ENCODE assay signal across 18 mouse cellular contexts in genomic region chr2:22764774-22765387, GRCm38 (mm10). TPM values are rescaled to one million over a fixed set of nuclear protein-coding genes. Genes with fewer than 3 reads are reported as not detected.
DNase-seq lines count a peak whose midpoint lies in the region; ATAC-seq lines count a peak whose summit lies in the region.
"Had no signal": no experiment of that assay in that cellular context is flagged by ENCODE, and none has a peak within 500 bp of the region (broad histone marks: within the 10 kb centered on the region; RNA-seq: fewer than 3 reads in every experiment).

No protein-coding gene starts in this region.

- peak; percentile 58; the same call in 1 of the 2 replicates for ATAC-seq in midbrain, embryonic 15.5 days (replicated peaks)
- no peak for ATAC-seq in midbrain, embryonic 13.5 days
- ATAC-seq in megakaryocyte-erythroid progenitor cell, adult 5-6 weeks (replicated peaks; ENCODE audit: low FRiP score, low TSS enrichment, poor library complexity, severe bottlenecking), result peak; percentile 60; the same call in 1 of the 2 replicates

- H3K4me2 ChIP-seq in midbrain, embryonic 15.5 days, result no peak overlapping the region
- no peak overlapping the region for H3K4me2 ChIP-seq in midbrain, embryonic 13.5 days (replicated peaks)
- H3K4me2 ChIP-seq: embryonic facial prominence, embryonic 15.5 days; heart, embryonic 11.5 days; midbrain, embryonic 12.5 days had no signal

- H3K27ac ChIP-seq in midbrain, embryonic 15.5 days, result no peak overlapping the region
- no peak overlapping the region for H3K27ac ChIP-seq in midbrain, embryonic 13.5 days
- H3K27ac ChIP-seq: embryonic facial prominence, embryonic 15.5 days; forebrain, embryonic 10.5 days; midbrain, embryonic 12.5 days had no signal

- H3K36me3 ChIP-seq in midbrain, embryonic 15.5 days (replicated peaks), result no peaks in the 10 kb centered on the region
- no peaks in the 10 kb centered on the region for H3K36me3 ChIP-seq in midbrain, embryonic 13.5 days
- H3K36me3 ChIP-seq: embryonic facial prominence, embryonic 15.5 days; forebrain, embryonic 10.5 days; midbrain, embryonic 12.5 days had no signal

- 57% methylated on average over 5 of the region's 5 CpGs for WGBS in midbrain, embryonic 15.5 days
- WGBS in midbrain, embryonic 13.5 days, result 75% methylated on average over 5 of the region's 5 CpGs

- no peak overlapping the region for H3K9ac ChIP-seq in midbrain, embryonic 15.5 days
- no peak overlapping the region for H3K9ac ChIP-seq in midbrain, embryonic 13.5 days (replicated peaks)
- H3K9ac ChIP-seq: embryonic facial prominence, embryonic 15.5 days; midbrain, embryonic 12.5 days had no signal

- H3K4me3 ChIP-seq in midbrain, embryonic 15.5 days, result no peak overlapping the region
- no peak overlapping the region for H3K4me3 ChIP-seq in midbrain, embryonic 13.5 days (replicated peaks)
- H3K4me3 ChIP-seq: embryonic facial prominence, embryonic 15.5 days; forebrain, embryonic 10.5 days; midbrain, embryonic 12.5 days had no signal

- peak; percentile 31 for DNase-seq in layer of hippocampus, adult 11-12 months (ENCODE audit: low spot score)
- DNase-seq in layer of hippocampus, postnatal 14 days (ENCODE audit: low spot score in 2 of 2), result no peak
- peak; percentile 73 for DNase-seq in brain, adult 2 months (ENCODE audit: low read depth, low spot score)
- DNase-seq in adrenal gland, postnatal 14 days, result no peak
- DNase-seq: cerebellum, adult 11 months; cerebellum, postnatal 14 days; embryo, embryonic 11 days; heart, postnatal 14 days; kidney, adult 18-20 months; kidney, postnatal 10 days; lung, adult 18-20 months had no signal

- no peaks in the 10 kb centered on the region for H3K9me3 ChIP-seq in midbrain, embryonic 15.5 days
- H3K9me3 ChIP-seq in midbrain, embryonic 13.5 days, result no peaks in the 10 kb centered on the region; the same call in 1 of the 2 replicates
- H3K9me3 ChIP-seq: embryonic facial prominence, embryonic 15.5 days; forebrain, embryonic 10.5 days; midbrain, embryonic 12.5 days had no signal

- H3K27me3 ChIP-seq in midbrain, embryonic 15.5 days (replicated peaks), result no peaks in the 10 kb centered on the region
- no peaks in the 10 kb centered on the region for H3K27me3 ChIP-seq in midbrain, embryonic 13.5 days
- H3K27me3 ChIP-seq: embryonic facial prominence, embryonic 15.5 days; midbrain, embryonic 12.5 days had no signal

- H3K4me1 ChIP-seq in midbrain, embryonic 15.5 days, result no peaks in the 10 kb centered on the region
- no peaks in the 10 kb centered on the region for H3K4me1 ChIP-seq in midbrain, embryonic 13.5 days (replicated peaks)
- H3K4me1 ChIP-seq: embryonic facial prominence, embryonic 15.5 days; forebrain, embryonic 10.5 days; midbrain, embryonic 12.5 days had no signal

RNA-seq across cellular contexts. Expression of gene Apbb1ip, which starts 9.0 kb away (rescaled TPM):
- total RNA-seq in layer of hippocampus, postnatal 14 days (2021), result 1 to 10 TPM; 4.9 to 5.6 TPM
- polyA plus RNA-seq in midbrain, embryonic 15.5 days (2015; fragmentation: Nextera tagmentation; extraction: Ambion mirVana), result 0.71 and 0.98 TPM in 2 replicates
- 1.0 TPM in 2 replicates for polyA plus RNA-seq in midbrain, embryonic 13.5 days (2015; fragmentation: Nextera tagmentation; extraction: Ambion mirVana)
- total RNA-seq in megakaryocyte-erythroid progenitor cell, adult 5-6 weeks (2014; fragmentation: Nextera tagmentation), result 128 and 143 TPM in 2 replicates
- total RNA-seq in megakaryocyte-erythroid progenitor cell, adult 5-6 weeks (2017), result 14.0 and 21.9 TPM in 2 replicates
- 3.6 and 13.0 TPM in 2 replicates for total RNA-seq in adrenal gland, postnatal 14 days (2021)

Comparison
In these comparisons a context has a peak if more than half of its experiments do, and no peak if none do; other contexts are left out.
1. DNase-seq: peak in layer of hippocampus, adult 11-12 months (single experiment) and brain, adult 2 months (single experiment); none in layer of hippocampus, postnatal 14 days (0 of 2) and adrenal gland, postnatal 14 days (single experiment).